Mouse (Mus musculus): ENCODE data around the gene Gadd45a. TPM values are rescaled to one million over a fixed set of nuclear protein-coding genes. Genes with fewer than 3 reads are reported as not detected.
"Not testable (repeated sequence)": the region's sequence is repeated elsewhere in the genome, so short reads cannot be mapped to it uniquely, and the experiment has no call there.

Gadd45a gene
- polyA plus RNA-seq, 1 experiment, result 54.6 TPM

DNA sequence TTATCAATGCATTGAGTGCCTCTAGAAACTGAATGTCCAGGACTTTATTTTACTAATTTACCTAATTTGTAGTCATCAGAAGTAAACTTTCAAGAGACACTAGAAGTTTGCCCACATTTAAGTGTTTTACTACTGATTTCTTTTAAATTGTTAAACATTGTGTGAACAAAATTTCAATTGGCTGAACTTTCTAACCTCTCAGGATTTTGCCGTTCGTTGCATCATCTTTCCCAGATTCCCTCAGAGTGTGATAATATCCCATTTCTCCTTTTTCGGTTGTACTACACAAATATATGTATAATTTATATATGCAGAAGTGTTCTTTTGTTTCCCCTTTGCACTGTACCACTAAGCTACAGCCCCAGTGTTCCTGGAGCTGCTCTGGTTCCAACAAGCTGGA, 7.3 kb downstream of the Gadd45a start:
- H3K4me3 ChIP-seq (ENCODE audit: insufficient read depth, low read depth, low read length), result no peak overlapping the region
- TF ChIP-seq CTCF (conservative IDR thresholded peaks at IDR 0.05; ENCODE audit: insufficient read depth, insufficient read length, low read depth, low read length) (no peak), POLR2A (IDR thresholded peaks at IDR 0.05; ENCODE audit: low read depth, low read length) (no peak)
- H3K4me1 ChIP-seq (ENCODE audit: control insufficient read depth, insufficient read depth, low read length), result peaks cover 17% of the 10 kb centered on the region
- H3K27ac ChIP-seq (ENCODE audit: insufficient read depth, low read depth, low read length), result no peak overlapping the region
- no peaks in the 10 kb centered on the region for H3K36me3 ChIP-seq (ENCODE audit: control insufficient read depth, insufficient read depth, low read length)
- WGBS, result 53% methylated on average over 3 of the region's 3 CpGs
- no peaks in the 10 kb centered on the region for H3K27me3 ChIP-seq (replicated peaks; ENCODE audit: control insufficient read depth, insufficient read depth, low read length)
- no peak for DNase-seq

DNA sequence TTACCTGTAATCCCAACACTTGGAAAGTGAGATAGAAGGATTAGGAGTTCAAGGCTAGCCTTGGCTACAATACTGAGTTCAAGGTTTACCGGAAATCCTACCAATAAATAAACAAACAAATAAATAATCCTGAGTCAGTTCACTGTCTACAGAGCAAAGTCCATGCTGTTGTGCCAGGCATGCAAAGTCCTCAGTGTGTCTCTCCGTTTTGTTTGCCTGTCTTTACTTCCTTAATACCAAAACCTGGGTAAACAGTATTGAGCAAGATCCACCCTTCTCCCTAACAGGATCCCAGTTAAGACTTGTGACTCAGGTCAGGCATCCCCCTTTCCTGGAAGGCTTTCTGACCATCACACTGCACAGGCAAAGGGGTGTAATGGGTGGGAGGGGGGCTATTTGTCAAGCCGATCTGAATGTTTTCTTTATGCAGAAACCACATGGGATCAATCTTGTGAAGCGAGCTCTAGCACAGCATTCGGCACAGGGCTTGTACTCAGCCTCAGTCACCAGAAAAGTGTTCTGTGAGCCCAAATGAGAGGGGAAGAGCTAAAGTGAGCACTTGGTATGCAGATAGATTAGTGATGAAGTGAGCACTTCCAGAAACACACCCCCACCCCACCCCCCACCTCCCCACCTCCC, 7.8 kb downstream of the Gadd45a start:
- H3K27ac ChIP-seq (ENCODE audit: insufficient read depth, low read depth, low read length), result no peak overlapping the region

DNA sequence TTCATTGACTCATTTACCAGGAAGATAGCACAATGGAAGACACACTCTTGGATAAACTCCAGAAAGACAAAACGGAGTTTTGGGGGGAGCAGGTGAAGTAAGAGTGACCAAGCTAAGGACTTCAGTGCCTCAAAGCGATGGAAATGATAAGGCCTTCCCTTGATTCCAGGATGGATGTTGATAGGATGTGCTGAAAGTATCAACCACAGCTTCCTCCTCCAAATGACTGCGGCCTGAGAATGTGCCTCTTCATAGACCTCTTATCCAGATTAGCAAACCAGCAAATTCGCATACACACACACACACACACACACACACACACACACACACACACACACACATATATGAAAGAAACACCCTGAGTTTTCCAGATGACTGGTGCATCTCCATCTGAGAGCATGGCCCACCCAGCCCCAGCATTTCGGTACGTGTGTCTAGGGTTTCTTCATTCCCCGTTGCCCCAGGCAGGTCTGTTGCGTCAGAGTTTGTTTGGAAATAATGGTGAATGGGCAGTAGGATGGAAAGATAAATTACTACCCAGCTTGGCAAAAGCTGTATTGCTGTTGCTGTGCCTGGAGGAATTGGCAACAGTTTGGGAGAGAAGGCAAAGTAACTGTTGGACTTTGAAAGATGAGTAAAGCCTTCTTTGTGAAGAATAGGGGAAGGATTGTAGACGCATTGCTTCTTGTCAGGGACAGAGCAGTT, 9.7 kb downstream of the Gadd45a start:
- WGBS, result 66% methylated on average over 9 of the region's 9 CpGs
- Histone ChIP-seq H3K4me3 (ENCODE audit: insufficient read depth, low read depth, low read length) (no peak overlapping the region), H3K27ac (ENCODE audit: insufficient read depth, low read depth, low read length) (peak overlapping the region; percentile 66; the same call in 1 of the 2 replicates), H3K27me3 (replicated peaks; ENCODE audit: control insufficient read depth, insufficient read depth, low read length) (no peaks in the 10 kb centered on the region), H3K4me1 (ENCODE audit: control insufficient read depth, insufficient read depth, low read length) (peaks cover 9% of the 10 kb centered on the region), H3K36me3 (ENCODE audit: control insufficient read depth, insufficient read depth, low read length) (no peaks in the 10 kb centered on the region; the same call in 1 of the 2 replicates)
- peak; percentile 64 for DNase-seq
- TF ChIP-seq POLR2A (IDR thresholded peaks at IDR 0.05; ENCODE audit: low read depth, low read length), result no peak
- TF ChIP-seq CTCF (conservative IDR thresholded peaks at IDR 0.05; ENCODE audit: insufficient read depth, insufficient read length, low read depth, low read length), result no peak

More for the DNA sequence above, 7.8 kb downstream of the Gadd45a start:
- H3K27me3 ChIP-seq (replicated peaks; ENCODE audit: control insufficient read depth, insufficient read depth, low read length), result no peaks in the 10 kb centered on the region
- H3K4me3 ChIP-seq (ENCODE audit: insufficient read depth, low read depth, low read length), result no peak overlapping the region
- H3K36me3 ChIP-seq (ENCODE audit: control insufficient read depth, insufficient read depth, low read length), result no peaks in the 10 kb centered on the region
- DNase-seq, result peak; percentile 66
- WGBS, result 50% methylated on average over 5 of the region's 5 CpGs
- TF ChIP-seq POLR2A (IDR thresholded peaks at IDR 0.05; ENCODE audit: low read depth, low read length) (no peak), CTCF (conservative IDR thresholded peaks at IDR 0.05; ENCODE audit: insufficient read depth, insufficient read length, low read depth, low read length) (no peak)
- peaks cover 13% of the 10 kb centered on the region for H3K4me1 ChIP-seq (ENCODE audit: control insufficient read depth, insufficient read depth, low read length)

DNA sequence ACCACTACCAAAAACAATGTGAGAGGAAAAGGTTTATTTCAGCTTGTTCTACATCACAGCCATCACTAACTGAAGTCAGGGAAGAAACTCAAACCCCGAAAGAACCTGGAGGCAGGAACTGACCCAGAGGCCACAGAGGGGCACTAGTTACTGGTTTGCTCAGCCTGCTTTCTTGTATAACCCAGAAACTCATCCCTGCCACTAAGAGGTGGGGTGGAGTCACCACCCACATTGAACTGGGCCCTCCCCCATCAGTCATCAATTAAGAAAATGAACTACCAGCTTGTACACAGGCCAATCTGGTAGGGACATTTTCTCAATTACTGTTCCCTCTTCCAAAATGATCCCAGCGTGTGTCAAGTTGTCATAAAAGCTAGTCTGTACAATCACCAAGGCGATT, 10.6 kb downstream of the Gadd45a start:
- Histone ChIP-seq H3K27ac (ENCODE audit: insufficient read depth, low read depth, low read length) (no peak overlapping the region), H3K36me3 (ENCODE audit: control insufficient read depth, insufficient read depth, low read length) (no peaks in the 10 kb centered on the region; the same call in 1 of the 2 replicates), H3K27me3 (replicated peaks; ENCODE audit: control insufficient read depth, insufficient read depth, low read length) (no peaks in the 10 kb centered on the region), H3K4me1 (ENCODE audit: control insufficient read depth, insufficient read depth, low read length) (peaks cover 9% of the 10 kb centered on the region), H3K4me3 (ENCODE audit: insufficient read depth, low read depth, low read length) (no peak overlapping the region)
- TF ChIP-seq CTCF (conservative IDR thresholded peaks at IDR 0.05; ENCODE audit: insufficient read depth, insufficient read length, low read depth, low read length), result no peak
- TF ChIP-seq POLR2A (IDR thresholded peaks at IDR 0.05; ENCODE audit: low read depth, low read length), result no peak
- peak; percentile 56 for DNase-seq
- 65% methylated on average over 3 of the region's 3 CpGs for WGBS

DNA sequence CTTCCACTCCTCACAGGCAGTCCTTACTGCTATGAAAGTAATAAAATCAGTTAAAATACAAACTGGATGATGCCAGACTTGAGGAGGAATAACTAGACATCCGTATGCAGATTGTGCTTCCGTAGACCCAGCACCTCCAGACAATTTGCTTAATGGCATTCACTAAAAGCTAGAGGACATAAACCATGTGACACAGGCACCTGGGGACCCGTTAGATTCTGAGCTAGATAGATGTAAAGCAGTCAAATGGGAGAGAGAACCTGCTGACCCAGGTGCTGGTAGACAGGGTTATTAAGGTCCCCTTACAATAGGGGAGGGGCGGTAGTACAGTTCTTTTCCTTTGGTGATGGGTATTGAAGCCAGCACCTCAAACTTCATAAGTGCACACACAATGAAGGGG, 13.5 kb downstream of the Gadd45a start:
- H3K27me3 ChIP-seq (replicated peaks; ENCODE audit: control insufficient read depth, insufficient read depth, low read length), result no peaks in the 10 kb centered on the region
- peaks cover 7% of the 10 kb centered on the region for H3K4me1 ChIP-seq (ENCODE audit: control insufficient read depth, insufficient read depth, low read length)
- TF ChIP-seq POLR2A (IDR thresholded peaks at IDR 0.05; ENCODE audit: low read depth, low read length) (no peak), CTCF (conservative IDR thresholded peaks at IDR 0.05; ENCODE audit: insufficient read depth, insufficient read length, low read depth, low read length) (no peak)
- H3K36me3 ChIP-seq (ENCODE audit: control insufficient read depth, insufficient read depth, low read length), result no peaks in the 10 kb centered on the region; the same call in none of the 2 replicates
- no peak overlapping the region for H3K27ac ChIP-seq (ENCODE audit: insufficient read depth, low read depth, low read length)
- no peak overlapping the region for H3K4me3 ChIP-seq (ENCODE audit: insufficient read depth, low read depth, low read length)
- WGBS, result 61% methylated on average over 4 of the region's 4 CpGs
- DNase-seq, result peak; percentile 24

DNA sequence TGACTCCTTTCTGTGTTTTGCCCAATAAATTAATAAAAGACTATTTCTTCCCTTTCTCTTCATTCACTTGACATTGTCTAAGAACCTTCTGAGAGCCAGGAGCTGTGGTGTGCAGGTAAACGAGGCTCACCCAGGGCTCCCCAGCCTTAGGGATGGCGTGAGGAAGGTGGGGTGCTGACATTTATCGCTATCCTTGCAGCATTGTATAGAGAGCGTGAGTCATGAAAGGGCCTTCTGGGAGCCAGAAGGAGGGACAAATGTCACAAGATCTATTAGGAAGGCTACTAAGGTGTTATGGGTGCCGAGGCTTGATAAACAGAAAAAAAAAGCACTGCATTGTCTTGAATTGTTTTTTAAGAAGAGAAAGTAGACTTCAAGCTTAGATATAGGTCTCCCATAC, 15.9 kb downstream of the Gadd45a start:
- no peak overlapping the region for H3K4me3 ChIP-seq (ENCODE audit: insufficient read depth, low read depth, low read length)
- 92% methylated on average over 5 of the region's 5 CpGs for whole genome bisulfite sequencing
- H3K27me3 ChIP-seq (replicated peaks; ENCODE audit: control insufficient read depth, insufficient read depth, low read length), result no peaks in the 10 kb centered on the region
- DNase-seq, result no peak
- peaks cover 5% of the 10 kb centered on the region for H3K4me1 ChIP-seq (ENCODE audit: control insufficient read depth, insufficient read depth, low read length)
- TF ChIP-seq POLR2A (IDR thresholded peaks at IDR 0.05; ENCODE audit: low read depth, low read length), result no peak
- TF ChIP-seq CTCF (conservative IDR thresholded peaks at IDR 0.05; ENCODE audit: insufficient read depth, insufficient read length, low read depth, low read length), result no peak
- no peak overlapping the region for H3K27ac ChIP-seq (ENCODE audit: insufficient read depth, low read depth, low read length)
- peaks cover 1% of the 10 kb centered on the region for H3K36me3 ChIP-seq (ENCODE audit: control insufficient read depth, insufficient read depth, low read length)

DNA sequence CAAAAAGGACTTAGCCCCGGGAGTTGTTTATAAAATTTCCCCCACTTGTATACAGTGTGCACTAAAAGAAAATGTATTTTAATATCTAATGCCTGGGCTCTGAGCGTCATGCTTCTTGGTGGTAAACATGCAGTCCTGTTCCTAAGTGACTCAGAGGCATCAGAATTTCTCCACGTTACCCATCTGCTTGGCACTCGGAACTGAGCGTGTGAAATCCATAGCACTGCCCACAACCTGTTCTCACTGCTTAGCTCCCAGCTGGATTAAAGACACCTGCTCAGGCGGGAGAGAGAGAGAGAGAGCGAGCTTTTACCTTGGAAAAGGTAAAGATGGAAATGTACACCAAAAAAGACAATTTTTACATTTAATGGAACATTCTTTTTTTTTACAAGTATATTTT, 18.3 kb downstream of the Gadd45a start:
- 90% methylated on average over 7 of the region's 7 CpGs for WGBS
- not testable (repeated sequence) for H3K27me3 ChIP-seq (replicated peaks; ENCODE audit: control insufficient read depth, insufficient read depth, low read length); H3K4me3 ChIP-seq (ENCODE audit: insufficient read depth, low read depth, low read length); H3K27ac ChIP-seq (ENCODE audit: insufficient read depth, low read depth, low read length); DNase-seq; H3K36me3 ChIP-seq (ENCODE audit: control insufficient read depth, insufficient read depth, low read length)
- peaks cover 24% of the 10 kb centered on the region for H3K4me1 ChIP-seq (ENCODE audit: control insufficient read depth, insufficient read depth, low read length)

All from kidney, adult 2 months (tissue).